Mouse (Mus musculus) embryonic facial prominence, embryonic 10.5 days (tissue): Measurements from ENCODE around the gene AU022252. TPM values are rescaled to one million over a fixed set of nuclear protein-coding genes. Genes with fewer than 3 reads are reported as not detected.

Experiments used
- DNase-seq: peaks from one replicate; pipeline ENCODE4 v3.0.0-alpha.2; 2017; ENCODE audit warnings: low spot score
- H3K27ac ChIP-seq: fragments of 300-500 bp; sonication (generic); replicated peaks from 2 replicates; pipeline ENCODE4 v1.5.1; 2016; ENCODE audit warnings: mild to moderate bottlenecking
- H3K27me3 ChIP-seq: fragments of 300-500 bp; sonication (generic); replicated peaks from 2 replicates; pipeline ENCODE4 v1.6.1; 2016; ENCODE audit warnings: low read depth, mild to moderate bottlenecking; ENCODE audit not compliant: poor library complexity, severe bottlenecking
- H3K36me3 ChIP-seq: fragments of 300-500 bp; sonication (generic); replicated peaks from 2 replicates; pipeline ENCODE4 v1.6.1; 2016; ENCODE audit warnings: mild to moderate bottlenecking, moderate library complexity
- H3K4me1 ChIP-seq: fragments of 300-500 bp; sonication (generic); 2 replicates; pipeline ENCODE4 v1.6.1; 2016
- H3K4me3 ChIP-seq: fragments of 300-500 bp; sonication (generic); 2 replicates; pipeline ENCODE4 v1.5.1; 2016; ENCODE audit warnings: mild to moderate bottlenecking, moderate library complexity
- H3K9me3 ChIP-seq: fragments of 300-500 bp; sonication (generic); 2 replicates; pipeline ENCODE4 v1.6.1; 2016; ENCODE audit warnings: mild to moderate bottlenecking
- WGBS: fragments of 180-500 bp; shearing (Covaris S2); methylation state at CpG from one replicate; pipeline ENCODE4 v1.1.7; 2016; 5-methylcytosine and 5-hydroxymethylcytosine counted together
- polyA plus RNA-seq: library from polyadenylated mRNA; unstranded; fragments of >200 nt; fragmentation: Nextera tagmentation; extraction: Ambion mirVana; gene quantifications from 2 replicates; pipeline ENCODE4 v1.2.1, GENCODE M21; 2016

The AU022252 gene
- polyA plus RNA-seq, 1 experiment from 2014 or later, result 40.2 TPM

DNA sequence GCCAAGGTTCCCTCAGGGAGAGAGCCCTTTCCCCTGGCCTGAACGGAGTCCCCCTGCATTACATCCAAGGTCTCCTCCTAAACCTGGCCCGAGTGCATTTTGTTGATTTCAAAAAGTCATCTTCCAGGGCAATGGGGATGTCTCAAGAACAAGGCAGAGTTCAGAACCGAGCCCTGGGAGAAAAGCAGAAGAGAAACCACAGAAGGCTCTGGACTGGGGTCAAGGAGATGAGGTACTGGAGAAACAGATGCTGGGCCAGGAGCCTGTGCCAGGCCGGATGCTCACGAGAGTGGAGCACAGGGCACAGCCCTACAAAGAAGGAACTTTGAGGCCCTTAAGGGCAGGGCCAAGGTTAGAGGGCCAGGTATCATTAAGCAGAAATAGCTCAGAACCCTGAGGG lies 54.8 kb downstream of the AU022252 start:
- no peak for DNase-seq
- H3K27me3 ChIP-seq, result no peaks in the 10 kb centered on the region; the same call in 1 of the 2 replicates
- no peaks in the 10 kb centered on the region for H3K9me3 ChIP-seq
- WGBS, result 78% methylated on average over 5 of the region's 5 CpGs
- H3K27ac ChIP-seq, result no peak overlapping the region
- H3K4me3 ChIP-seq, result no peak overlapping the region
- H3K36me3 ChIP-seq, result no peaks in the 10 kb centered on the region
- peaks cover 7% of the 10 kb centered on the region for H3K4me1 ChIP-seq

DNA sequence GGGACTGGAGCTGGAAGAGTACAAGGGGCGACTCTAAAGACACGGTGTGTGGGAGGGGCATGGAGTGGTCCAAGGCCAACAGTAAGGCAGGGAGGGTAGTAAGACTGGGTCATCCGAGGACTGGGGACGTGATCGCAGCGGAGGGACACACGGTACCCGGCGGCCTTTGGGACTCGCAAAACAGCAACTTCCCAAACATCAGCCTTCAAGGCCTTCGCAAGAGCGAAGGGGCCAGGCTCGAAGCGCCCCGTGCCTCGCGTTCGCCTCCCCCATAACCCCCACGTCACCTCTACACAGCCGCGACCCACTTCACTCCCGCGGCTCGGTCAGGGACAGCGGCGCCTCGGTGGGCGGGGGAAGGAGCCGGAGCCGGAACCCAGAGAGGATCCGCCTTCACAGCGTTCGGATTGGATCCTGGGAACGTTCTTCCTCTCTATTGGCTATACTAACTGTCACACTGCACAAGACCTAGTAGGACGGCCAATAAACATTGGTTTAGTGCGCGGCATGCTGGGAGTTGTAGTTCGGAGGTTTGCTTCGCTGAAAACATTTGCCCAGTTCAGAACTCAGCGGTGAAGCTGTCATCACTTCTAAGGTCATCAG lies 58.6 kb downstream of the AU022252 start, which contains the start of gene Zfp691:
TSS of gene Zfp691 (minus strand) at position 345 of the 603 bp plus-strand sequence.
- peak; percentile 94 for DNase-seq
- under 1% methylated on average over 40 of the region's 40 CpGs for WGBS
- Histone ChIP-seq H3K27ac (peak within 1 kb of the TSS; percentile 89), H3K9me3 (no peaks in the 10 kb centered on the region), H3K4me3 (peak within 1 kb of the TSS; percentile 80), H3K36me3 (peaks cover 33% of the 10 kb centered on the region), H3K27me3 (no peaks in the 10 kb centered on the region), H3K4me1 (peaks cover 12% of the 10 kb centered on the region)

DNA sequence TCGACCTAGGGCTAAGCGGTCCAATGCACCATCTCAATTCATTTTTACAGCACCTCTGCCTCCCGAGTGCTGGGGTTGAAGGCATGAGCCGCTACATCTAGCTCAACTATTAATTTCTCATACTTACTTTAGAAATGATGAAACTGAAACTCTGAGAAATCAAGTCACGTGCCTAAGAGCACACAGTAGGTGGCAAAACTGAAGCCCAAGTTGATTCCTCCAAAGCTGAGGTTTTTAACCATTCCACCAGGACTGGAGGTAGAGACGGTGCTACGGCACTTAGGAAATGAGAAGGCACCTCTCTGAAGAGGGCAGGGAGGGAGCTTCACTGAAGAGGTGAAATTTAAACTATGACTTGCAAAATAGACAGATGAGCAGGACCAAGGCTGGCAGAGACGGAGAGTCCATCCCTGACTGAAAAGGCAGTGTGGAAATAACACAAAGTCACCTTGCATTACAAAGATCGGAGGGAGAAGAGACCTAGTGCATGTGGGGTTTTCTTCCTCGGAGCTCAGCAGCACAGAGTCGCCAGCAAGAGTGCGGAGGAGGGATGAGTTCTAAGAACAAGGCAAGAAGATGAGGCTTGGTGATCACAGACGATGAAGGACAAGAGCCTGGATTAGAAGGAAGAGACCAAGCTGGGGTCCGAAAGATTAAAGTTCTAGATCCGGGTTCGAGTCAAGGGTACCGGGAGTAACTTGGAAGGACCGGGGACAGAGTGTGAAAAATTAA lies 59.4 kb downstream of the AU022252 start:
- no peak for DNase-seq

DNA sequence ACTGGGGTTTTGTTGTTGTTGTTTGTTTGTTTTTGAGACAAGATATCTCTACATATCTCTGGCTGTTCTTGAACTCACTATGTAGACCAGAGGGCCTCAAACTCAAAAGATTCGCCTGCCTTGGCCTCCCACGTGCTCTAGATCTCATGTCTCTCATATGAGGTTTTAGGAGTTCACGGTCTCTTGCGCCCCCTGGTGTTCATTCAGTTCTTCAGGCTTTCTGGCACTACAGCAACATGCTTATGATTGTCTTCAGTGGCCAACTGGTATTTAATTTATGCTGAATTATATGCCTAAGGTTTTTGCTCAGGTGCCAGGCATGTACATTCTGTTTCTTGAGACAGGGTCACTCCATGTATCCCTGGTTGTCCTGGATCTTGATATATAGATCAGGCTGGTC lies 64.8 kb downstream of the AU022252 start:
- no peaks in the 10 kb centered on the region for H3K9me3 ChIP-seq
- DNase-seq, result peak; percentile 82
- peaks cover 5% of the 10 kb centered on the region for H3K4me1 ChIP-seq
- H3K4me3 ChIP-seq, result no peak overlapping the region
- no peak overlapping the region for H3K27ac ChIP-seq
- H3K27me3 ChIP-seq, result no peaks in the 10 kb centered on the region
- peaks cover 44% of the 10 kb centered on the region for H3K36me3 ChIP-seq
- WGBS, result 8% methylated on average over 4 of the region's 4 CpGs

More for the DNA sequence above, 59.4 kb downstream of the AU022252 start:
- Histone ChIP-seq H3K27ac (peak overlapping the region; percentile 89), H3K27me3 (no peaks in the 10 kb centered on the region), H3K4me3 (peak overlapping the region; percentile 80), H3K4me1 (peaks cover 12% of the 10 kb centered on the region), H3K36me3 (peaks cover 42% of the 10 kb centered on the region), H3K9me3 (no peaks in the 10 kb centered on the region)
- 49% methylated on average over 18 of the region's 18 CpGs for WGBS

DNA sequence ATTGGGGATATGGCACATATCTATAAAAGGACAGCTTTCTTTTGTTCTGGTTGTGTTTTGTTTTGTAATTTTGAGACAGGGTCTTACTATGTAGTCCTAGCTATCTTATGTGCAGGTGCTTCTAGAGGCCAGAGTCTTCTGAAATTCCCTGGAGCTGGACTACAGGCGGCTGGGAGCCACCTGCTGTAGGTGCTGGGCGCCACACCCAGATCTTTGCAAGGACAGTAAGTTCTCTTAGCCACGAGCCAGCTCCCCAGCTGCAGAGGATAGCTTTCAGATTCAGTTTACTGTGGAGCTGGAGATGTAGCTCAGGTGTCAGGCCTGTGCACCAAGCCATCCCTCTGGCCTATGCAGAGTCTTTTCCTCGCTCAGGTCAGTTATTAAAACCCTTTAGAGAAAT lies 65.4 kb downstream of the AU022252 start:
- Histone ChIP-seq H3K27me3 (no peaks in the 10 kb centered on the region), H3K27ac (no peak overlapping the region), H3K4me1 (no peaks in the 10 kb centered on the region; the same call in 1 of the 2 replicates), H3K4me3 (no peak overlapping the region), H3K36me3 (peaks cover 42% of the 10 kb centered on the region), H3K9me3 (no peaks in the 10 kb centered on the region)
- WGBS, result 77% methylated on average over 4 of the region's 4 CpGs
- no peak for DNase-seq

DNA sequence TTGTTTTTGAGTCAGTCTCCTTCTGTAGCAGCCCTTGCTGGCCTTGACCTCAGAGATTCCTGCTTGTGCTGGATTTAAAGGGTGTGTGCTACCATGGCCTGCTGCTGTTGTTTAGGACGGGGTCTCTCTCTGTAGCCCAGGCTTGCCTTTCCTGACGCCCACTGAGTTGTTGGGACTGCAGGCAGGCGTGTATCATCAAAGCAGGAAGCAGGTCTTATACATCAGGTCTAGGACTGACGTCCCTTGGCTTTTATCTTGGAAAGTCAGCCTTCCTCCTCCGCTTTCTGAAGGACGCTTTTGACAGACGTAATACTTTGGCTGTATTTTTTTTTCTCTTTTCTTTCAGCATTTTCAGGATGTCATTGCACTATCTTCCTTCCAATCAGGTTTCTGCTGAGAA lies 66.6 kb downstream of the AU022252 start:
- no peak for DNase-seq
- Histone ChIP-seq H3K27ac (no peak overlapping the region), H3K27me3 (no peaks in the 10 kb centered on the region), H3K9me3 (no peaks in the 10 kb centered on the region), H3K36me3 (peaks cover 30% of the 10 kb centered on the region), H3K4me1 (no peaks in the 10 kb centered on the region), H3K4me3 (no peak overlapping the region)
- WGBS, result 75% methylated on average over 7 of the region's 7 CpGs

DNA sequence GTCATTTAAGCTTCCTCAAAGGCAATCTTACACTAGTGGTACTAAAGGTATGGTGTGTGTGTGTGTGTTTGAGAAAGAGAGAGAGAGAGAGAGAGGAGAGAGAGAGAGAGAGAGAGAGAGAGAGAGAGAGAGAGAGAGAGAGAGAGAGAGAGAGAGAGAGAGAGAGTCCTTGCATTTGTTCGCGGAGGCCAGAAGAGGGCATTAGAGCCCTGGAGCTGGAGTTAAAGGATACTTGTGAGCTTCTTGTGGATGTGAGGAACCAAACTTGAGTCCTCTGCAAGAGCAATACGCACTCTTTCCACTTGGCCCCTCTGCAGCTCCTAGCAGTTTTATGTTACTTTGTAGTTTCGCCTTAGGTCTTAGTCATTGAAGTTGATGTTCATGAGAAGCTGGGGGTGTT lies 69.5 kb downstream of the AU022252 start:
- DNase-seq, result no peak
- Histone ChIP-seq H3K4me1 (no peaks in the 10 kb centered on the region), H3K9me3 (no peaks in the 10 kb centered on the region), H3K27ac (no peak overlapping the region), H3K27me3 (no peaks in the 10 kb centered on the region), H3K36me3 (peaks cover under 1% of the 10 kb centered on the region), H3K4me3 (no peak overlapping the region)
- 75% methylated on average over 4 of the region's 4 CpGs for WGBS

DNA sequence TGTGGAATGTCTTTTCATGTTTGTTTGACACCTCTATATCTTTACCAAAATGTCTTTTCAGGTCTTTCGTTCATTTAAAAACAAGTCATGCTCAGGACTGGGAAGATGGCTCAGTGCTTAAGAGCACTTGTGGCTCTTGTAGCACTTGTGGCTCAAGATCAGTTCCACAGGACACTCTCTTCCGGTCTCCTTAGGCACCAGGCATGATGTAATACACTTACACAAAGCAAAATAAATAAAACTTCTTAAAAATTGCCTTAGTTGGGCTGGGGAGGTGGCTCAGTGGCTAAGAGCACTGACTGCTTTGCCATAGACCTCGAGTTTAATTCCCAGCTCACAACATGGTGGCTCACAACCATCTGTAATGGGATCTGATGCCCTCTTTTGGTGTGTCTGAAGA lies 71.2 kb downstream of the AU022252 start:
- no peak overlapping the region for H3K4me3 ChIP-seq
- no peaks in the 10 kb centered on the region for H3K36me3 ChIP-seq
- H3K27ac ChIP-seq, result no peak overlapping the region
- WGBS, result 79% methylated on average over 3 of the region's 3 CpGs
- no peaks in the 10 kb centered on the region for H3K9me3 ChIP-seq
- no peaks in the 10 kb centered on the region for H3K4me1 ChIP-seq
- H3K27me3 ChIP-seq, result no peaks in the 10 kb centered on the region
- no peak for DNase-seq

DNA sequence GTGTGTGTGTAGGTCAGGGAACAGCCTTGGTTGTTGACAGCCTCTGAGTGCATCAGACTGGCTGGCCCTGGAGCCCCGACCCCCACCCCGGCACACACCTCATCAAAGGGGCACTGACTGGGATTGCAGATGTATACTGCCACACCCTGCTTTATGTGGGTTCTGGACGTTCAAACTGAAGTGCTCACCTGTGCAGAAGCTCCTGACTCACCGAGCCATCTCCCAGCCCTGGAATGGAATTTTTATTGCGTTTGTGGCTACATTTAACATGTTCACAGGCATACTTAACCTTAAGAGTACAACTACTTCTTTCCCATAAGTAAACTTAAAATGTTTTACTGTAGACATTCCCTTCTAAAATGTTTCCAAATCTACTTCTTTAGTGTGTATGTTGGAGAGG lies 74.6 kb downstream of the AU022252 start:
- Histone ChIP-seq H3K4me1 (no peaks in the 10 kb centered on the region), H3K4me3 (no peak overlapping the region), H3K27me3 (no peaks in the 10 kb centered on the region), H3K9me3 (no peaks in the 10 kb centered on the region), H3K36me3 (no peaks in the 10 kb centered on the region), H3K27ac (no peak overlapping the region)
- DNase-seq, result no peak
- 86% methylated on average over 5 of the region's 5 CpGs for WGBS

DNA sequence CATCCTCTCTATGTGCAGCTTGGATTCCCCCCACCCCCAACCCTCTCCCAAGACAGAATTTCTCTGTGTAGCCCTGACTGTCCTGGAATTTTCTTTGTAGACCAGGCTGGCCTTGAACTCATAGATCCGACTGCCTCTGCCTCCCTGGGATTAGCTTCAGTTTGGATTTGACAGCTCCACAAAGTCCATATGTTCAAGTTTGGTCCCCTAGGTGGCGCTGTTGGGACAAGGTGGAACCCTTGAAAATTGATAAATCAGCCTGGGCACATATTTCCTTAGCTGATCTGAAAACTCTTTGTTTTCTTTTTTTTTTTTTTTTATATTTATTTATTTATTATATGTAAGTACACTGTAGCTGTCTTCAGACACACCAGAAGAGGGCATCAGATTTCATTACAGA lies 75.3 kb downstream of the AU022252 start:
- H3K9me3 ChIP-seq, result no peaks in the 10 kb centered on the region
- H3K27me3 ChIP-seq, result no peaks in the 10 kb centered on the region
- no peaks in the 10 kb centered on the region for H3K36me3 ChIP-seq
- H3K27ac ChIP-seq, result no peak overlapping the region
- WGBS, result 37% methylated on average over 2 of the region's 2 CpGs
- no peaks in the 10 kb centered on the region for H3K4me1 ChIP-seq
- DNase-seq, result peak; percentile 62
- no peak overlapping the region for H3K4me3 ChIP-seq

Other genes starting within 250 kb of the AU022252 start
- 140 and 166 TPM in 2 replicates for gene Slc2a1, start 124.0 kb downstream of the AU022252 start, polyA plus RNA-seq
- gene Zfp691, start 58.5 kb downstream of the AU022252 start, polyA plus RNA-seq, result 11.4 and 13.9 TPM in 2 replicates
- 7.2 and 7.4 TPM in 2 replicates for gene Ermap, start 42.7 kb downstream of the AU022252 start, polyA plus RNA-seq
- 132 and 139 TPM in 2 replicates for gene Svbp, start 37.4 kb downstream of the AU022252 start, polyA plus RNA-seq
- 0.25 TPM in 1 of 2 replicates, not detected in the other for gene Tmem269, start 14.5 kb downstream of the AU022252 start, polyA plus RNA-seq
- 18.5 and 19.6 TPM in 2 replicates for gene P3h1, start 203 bp upstream of the AU022252 start, polyA plus RNA-seq
- not detected in 2 replicates for gene Cldn19, start 22.7 kb upstream of the AU022252 start, polyA plus RNA-seq
- 980 and 1,001 TPM in 2 replicates for gene Ybx1, start 61.9 kb upstream of the AU022252 start, polyA plus RNA-seq
- gene Ppih, start 87.8 kb upstream of the AU022252 start, polyA plus RNA-seq, result 150 and 155 TPM in 2 replicates
- 5.1 and 6.4 TPM in 2 replicates for gene Ccdc30, start 182.8 kb upstream of the AU022252 start, polyA plus RNA-seq
- gene Ppcs, start 189.7 kb upstream of the AU022252 start, polyA plus RNA-seq, result 33.2 and 35.3 TPM in 2 replicates
- gene Zmynd12, start 190.1 kb upstream of the AU022252 start, polyA plus RNA-seq, result 0.15 and 0.36 TPM in 2 replicates